Mouse (Mus musculus) kidney, embryonic 15.5 days (tissue): ENCODE measurements around the gene Twf2. TPM values are rescaled to one million over a fixed set of nuclear protein-coding genes. Genes with fewer than 3 reads are reported as not detected.

Experiments
- ATAC-seq: fragments of 200-750 bp; cut with Nextera tagmentation; replicated peaks from 2 replicates; pipeline ENCODE4 v1.8.0; 2017; ENCODE audit warnings: moderate TSS enrichment; ENCODE audit not compliant: low FRiP score
- H3K27ac ChIP-seq: fragments of 300-500 bp; sonication (generic); 2 replicates; pipeline ENCODE4 v1.5.1; 2015; ENCODE audit warnings: mild to moderate bottlenecking, inconsistent platforms
- H3K27me3 ChIP-seq: fragments of 300-500 bp; sonication (generic); 2 replicates; pipeline ENCODE4 v1.6.1; 2015; ENCODE audit warnings: inconsistent platforms
- H3K36me3 ChIP-seq: fragments of 300-500 bp; sonication (generic); 2 replicates; pipeline ENCODE4 v1.6.1; 2015; ENCODE audit warnings: inconsistent platforms
- H3K4me1 ChIP-seq: fragments of 300-500 bp; sonication (generic); 2 replicates; pipeline ENCODE4 v1.6.1; 2015; ENCODE audit warnings: inconsistent platforms
- H3K4me2 ChIP-seq: fragments of 300-500 bp; sonication (generic); 2 replicates; pipeline ENCODE4 v1.6.1; 2015; ENCODE audit warnings: moderate library complexity, mild to moderate bottlenecking, inconsistent platforms
- H3K4me3 ChIP-seq: fragments of 300-500 bp; sonication (generic); replicated peaks from 2 replicates; pipeline ENCODE4 v1.5.1; 2015; ENCODE audit warnings: mild to moderate bottlenecking, inconsistent platforms
- H3K9ac ChIP-seq: fragments of 300-500 bp; sonication (generic); 2 replicates; pipeline ENCODE4 v1.6.1; 2015; ENCODE audit warnings: mild to moderate bottlenecking, inconsistent platforms
- H3K9me3 ChIP-seq: fragments of 300-500 bp; sonication (generic); replicated peaks from 2 replicates; pipeline ENCODE4 v1.6.1; 2016; ENCODE audit warnings: inconsistent platforms
- WGBS: fragments of 180-500 bp; shearing (Covaris S2); methylation state at CpG from one replicate; pipeline ENCODE4 v1.1.7; 2015; ENCODE audit warnings: mixed read lengths; 5-methylcytosine and 5-hydroxymethylcytosine counted together
- polyA plus RNA-seq: library from polyadenylated mRNA; unstranded; fragments of >200 nt; fragmentation: Nextera tagmentation; extraction: Ambion mirVana; gene quantifications from 2 replicates; pipeline ENCODE4 v1.2.1, GENCODE M21; 2015

Gene Twf2
- polyA plus RNA-seq, 1 experiment from 2014 or later: 73.4 TPM

DNA sequence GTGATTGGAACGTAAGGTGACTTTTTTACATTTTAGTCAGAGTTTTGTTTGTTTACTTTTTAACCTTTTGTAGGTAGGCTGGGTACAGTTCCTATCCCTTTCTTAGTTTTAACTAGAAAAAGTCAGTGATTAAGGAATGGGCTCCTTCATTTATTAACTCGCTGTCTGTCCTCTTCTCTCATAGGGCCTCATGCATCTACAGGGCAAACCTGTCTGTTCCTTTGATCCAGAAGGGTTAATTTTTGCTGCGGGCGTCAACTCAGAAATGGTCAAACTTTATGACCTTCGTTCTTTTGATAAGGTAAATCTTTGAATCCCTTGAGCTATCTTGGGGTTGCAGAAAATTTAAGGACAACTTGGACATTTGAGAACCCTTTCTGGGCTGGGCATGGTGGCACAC lies 18.9 kb upstream of the Twf2 start:
- no peaks in the 10 kb centered on the region for H3K4me1 ChIP-seq
- H3K9ac ChIP-seq: no peak overlapping the region
- ATAC-seq: no peak
- H3K27me3 ChIP-seq: no peaks in the 10 kb centered on the region
- no peaks in the 10 kb centered on the region for H3K9me3 ChIP-seq
- 0 out of 2 replicates have a peak overlapping the region, but pooled peaks have one; percentile 13 for H3K27ac ChIP-seq
- 88% methylated on average over 5 of the region's 5 CpGs for WGBS
- no peak overlapping the region for H3K4me3 ChIP-seq
- H3K4me2 ChIP-seq: no peak overlapping the region
- H3K36me3 ChIP-seq: peaks cover 100% of the 10 kb centered on the region

DNA sequence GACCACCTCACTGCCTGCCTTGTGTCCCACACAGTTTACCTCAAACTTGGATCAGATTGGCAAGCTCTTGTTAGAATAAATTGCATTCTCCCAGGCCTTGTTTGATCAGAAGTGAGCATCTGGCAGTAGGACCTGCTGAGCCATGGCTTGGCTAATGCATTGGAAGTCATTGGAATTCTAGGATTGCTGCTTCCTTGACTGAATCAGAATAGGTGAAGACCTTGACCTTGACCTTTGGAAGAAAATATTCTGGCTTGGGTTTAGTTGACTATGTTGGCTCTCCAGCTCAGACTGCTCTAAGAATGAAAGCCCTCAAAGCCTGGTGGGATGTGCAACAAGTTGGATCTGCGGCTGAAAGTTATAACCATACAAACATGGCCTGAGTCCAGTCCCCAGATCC lies 11.6 kb upstream of the Twf2 start:
- no peak for ATAC-seq
- Histone ChIP-seq H3K4me1 (0 out of 2 replicates have a peak, but pooled peaks cover 4% of the 10 kb centered on the region), H3K27me3 (no peaks in the 10 kb centered on the region), H3K27ac (no peak overlapping the region), H3K4me2 (no peak overlapping the region), H3K4me3 (no peak overlapping the region), H3K9me3 (no peaks in the 10 kb centered on the region), H3K9ac (no peak overlapping the region), H3K36me3 (peaks cover 96% of the 10 kb centered on the region)
- 90% methylated on average over 1 of the region's 1 CpGs for WGBS

DNA sequence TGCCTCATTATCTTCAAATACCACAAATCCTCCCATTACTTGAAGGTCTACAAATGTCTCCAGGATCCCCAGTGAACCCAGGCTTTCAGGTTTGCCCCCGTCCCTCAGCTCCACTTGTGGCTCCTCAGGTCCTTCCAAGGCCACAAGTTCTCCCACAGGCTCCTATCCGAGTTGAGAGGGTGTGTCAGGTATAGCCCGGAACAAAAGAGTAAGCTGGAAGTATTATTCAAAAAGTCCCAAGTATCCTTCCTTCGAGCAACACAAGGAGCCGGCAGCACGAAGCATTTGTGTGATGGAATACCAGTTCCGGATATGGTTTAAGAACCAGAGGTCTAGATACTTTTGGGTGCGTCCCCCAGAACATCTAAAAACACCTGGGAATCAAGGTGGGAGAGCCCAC lies 10.9 kb upstream of the Twf2 start:
- Histone ChIP-seq H3K9ac (no peak overlapping the region), H3K4me3 (no peak overlapping the region), H3K4me2 (no peak overlapping the region), H3K9me3 (no peaks in the 10 kb centered on the region), H3K4me1 (0 out of 2 replicates have a peak, but pooled peaks cover 4% of the 10 kb centered on the region), H3K27ac (no peak overlapping the region), H3K36me3 (peaks cover 96% of the 10 kb centered on the region), H3K27me3 (no peaks in the 10 kb centered on the region)
- WGBS: 88% methylated on average over 8 of the region's 8 CpGs
- ATAC-seq: no peak

DNA sequence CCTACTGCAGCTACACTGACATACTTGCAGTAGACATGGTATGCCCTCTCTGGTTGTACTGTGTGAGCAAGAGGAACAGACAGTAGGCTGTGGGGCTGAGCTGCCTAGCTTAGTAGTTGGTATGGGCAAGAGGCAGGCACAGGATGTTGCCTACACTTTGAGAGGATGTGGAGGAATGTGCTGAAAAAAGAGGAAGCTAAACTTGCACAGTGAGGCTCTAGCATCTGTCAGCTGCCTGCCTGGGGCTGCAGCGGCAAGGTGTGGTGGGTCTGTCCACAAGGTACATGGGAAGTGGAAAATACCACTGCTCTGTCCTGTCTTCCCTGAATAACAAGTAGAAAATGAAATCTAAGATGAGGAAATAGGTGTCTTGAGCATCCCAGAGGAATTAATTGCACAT lies 9.9 kb upstream of the Twf2 start:
- no peak overlapping the region for H3K4me2 ChIP-seq
- H3K4me1 ChIP-seq: peaks cover 12% of the 10 kb centered on the region
- H3K27me3 ChIP-seq: no peaks in the 10 kb centered on the region
- H3K9me3 ChIP-seq: no peaks in the 10 kb centered on the region
- H3K36me3 ChIP-seq: peaks cover 92% of the 10 kb centered on the region
- H3K9ac ChIP-seq: no peak overlapping the region
- WGBS: 93% methylated on average over 1 of the region's 1 CpGs
- ATAC-seq: no peak
- H3K27ac ChIP-seq: no peak overlapping the region
- H3K4me3 ChIP-seq: no peak overlapping the region

DNA sequence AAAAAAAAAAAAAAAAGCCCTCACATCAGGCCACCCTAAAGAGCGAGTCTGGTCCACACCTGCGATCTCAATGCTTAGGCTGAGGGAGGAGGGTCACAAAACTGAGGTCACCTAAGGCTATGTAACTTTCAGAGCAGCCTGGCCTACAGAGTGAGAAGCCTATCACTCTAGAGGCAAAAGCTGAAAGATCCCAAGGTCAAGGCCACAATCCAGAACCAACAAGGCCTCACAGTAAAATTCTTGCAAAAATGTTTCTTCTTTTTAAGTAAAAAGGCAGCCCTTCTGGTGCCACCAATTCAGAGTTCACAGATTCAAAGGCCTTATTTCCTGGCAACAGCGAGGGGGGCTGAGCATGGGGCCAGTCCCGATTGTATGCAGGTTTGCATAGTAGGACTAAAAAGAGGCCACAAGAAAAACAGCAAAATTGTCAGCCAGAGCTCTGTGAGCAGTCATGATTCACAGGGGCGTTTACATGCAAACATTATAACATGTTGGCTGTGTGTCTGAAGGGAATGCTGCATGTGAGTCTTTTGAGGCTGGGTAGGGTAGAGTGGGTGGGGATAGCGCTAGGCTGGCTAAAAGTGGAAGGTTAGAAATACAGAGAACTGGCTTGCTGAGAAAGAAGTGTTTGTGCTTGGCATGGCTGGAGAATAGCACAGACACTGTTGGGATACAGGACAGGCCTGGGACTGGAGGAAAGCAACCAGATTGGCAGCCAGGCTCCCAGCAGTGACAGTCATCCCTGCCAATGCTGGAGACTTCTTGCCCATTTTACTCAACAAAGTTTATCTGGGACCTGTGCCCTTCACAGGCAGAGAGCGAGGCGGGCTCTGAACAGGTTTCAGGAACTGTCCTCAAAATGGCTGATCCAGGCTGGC lies 8.7 kb upstream of the Twf2 start:
- H3K9ac ChIP-seq: no peak overlapping the region
- no peaks in the 10 kb centered on the region for H3K27me3 ChIP-seq
- WGBS: 90% methylated on average over 8 of the region's 8 CpGs
- peaks cover 80% of the 10 kb centered on the region for H3K36me3 ChIP-seq
- H3K4me2 ChIP-seq: no peak overlapping the region
- no peak overlapping the region for H3K27ac ChIP-seq
- H3K4me3 ChIP-seq: no peak overlapping the region
- H3K9me3 ChIP-seq: no peaks in the 10 kb centered on the region
- peaks cover 20% of the 10 kb centered on the region for H3K4me1 ChIP-seq
- ATAC-seq: no peak

DNA sequence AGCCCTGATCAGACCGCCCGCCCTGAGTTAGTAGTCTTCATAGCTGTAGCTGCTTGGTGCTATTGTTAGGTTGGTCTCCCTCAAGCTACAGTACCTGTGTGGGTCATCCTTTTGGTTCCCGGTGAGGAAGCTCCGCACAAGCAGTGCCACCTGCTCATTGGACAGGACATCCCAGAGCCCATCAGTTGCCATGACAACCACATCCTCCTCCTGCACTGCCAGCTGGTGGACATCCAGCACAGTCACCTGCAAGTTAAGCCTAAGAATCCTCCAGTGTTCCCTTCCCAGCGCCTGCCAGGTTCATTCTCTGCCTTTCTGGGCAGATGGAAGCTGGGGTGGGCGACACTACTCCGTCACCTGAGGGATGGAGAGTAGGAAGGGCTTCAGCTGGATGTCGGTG lies 7.2 kb upstream of the Twf2 start:
- Histone ChIP-seq H3K36me3 (peaks cover 65% of the 10 kb centered on the region), H3K9me3 (no peaks in the 10 kb centered on the region), H3K4me3 (no peak overlapping the region), H3K27ac (no peak overlapping the region), H3K4me1 (peaks cover 31% of the 10 kb centered on the region), H3K4me2 (no peak overlapping the region), H3K27me3 (no peaks in the 10 kb centered on the region), H3K9ac (no peak overlapping the region)
- no peak for ATAC-seq
- WGBS: 90% methylated on average over 8 of the region's 8 CpGs

DNA sequence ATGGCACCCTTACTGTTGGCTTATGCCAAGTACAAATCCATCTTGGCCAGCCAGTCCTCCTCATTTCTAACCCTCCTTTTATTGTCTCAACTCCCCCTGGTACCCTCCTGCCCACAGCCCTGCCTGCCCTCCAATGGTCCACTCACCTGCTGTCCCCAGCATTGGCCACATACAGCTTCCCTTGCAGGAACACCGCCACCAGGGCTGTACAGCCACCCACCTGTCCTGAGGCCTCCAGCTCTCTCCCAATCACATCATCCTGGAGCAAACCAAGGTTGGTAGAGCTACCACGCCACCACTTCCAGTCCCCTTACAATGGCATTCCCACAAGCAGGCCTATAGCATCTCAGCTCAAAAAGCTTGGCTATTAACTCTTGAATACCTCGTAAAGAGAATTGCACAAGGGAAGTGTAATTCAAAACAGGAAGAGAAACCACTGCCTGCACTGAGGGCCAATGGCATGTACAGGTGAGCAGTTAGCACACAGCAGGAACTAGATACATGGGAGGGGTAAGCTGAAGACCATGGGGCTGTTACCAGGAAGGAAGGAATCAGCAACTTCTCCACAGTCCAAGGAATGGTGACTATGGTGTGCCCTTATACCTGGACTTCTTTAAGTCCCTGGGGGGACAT lies 5.7 kb upstream of the Twf2 start:
- ATAC-seq: no peak
- H3K27ac ChIP-seq: no peak overlapping the region
- 0 out of 2 replicates have a peak overlapping the region, but pooled peaks have one; percentile 10 for H3K9ac ChIP-seq
- no peaks in the 10 kb centered on the region for H3K9me3 ChIP-seq
- peaks cover 51% of the 10 kb centered on the region for H3K36me3 ChIP-seq
- H3K27me3 ChIP-seq: no peaks in the 10 kb centered on the region
- H3K4me1 ChIP-seq: peaks cover 32% of the 10 kb centered on the region
- H3K4me2 ChIP-seq: peak overlapping the region; percentile 73; the same call in 1 of the 2 replicates
- H3K4me3 ChIP-seq: 0 out of 2 replicates have a peak overlapping the region, but pooled peaks have one; percentile 74
- WGBS: 78% methylated on average over 3 of the region's 3 CpGs

DNA sequence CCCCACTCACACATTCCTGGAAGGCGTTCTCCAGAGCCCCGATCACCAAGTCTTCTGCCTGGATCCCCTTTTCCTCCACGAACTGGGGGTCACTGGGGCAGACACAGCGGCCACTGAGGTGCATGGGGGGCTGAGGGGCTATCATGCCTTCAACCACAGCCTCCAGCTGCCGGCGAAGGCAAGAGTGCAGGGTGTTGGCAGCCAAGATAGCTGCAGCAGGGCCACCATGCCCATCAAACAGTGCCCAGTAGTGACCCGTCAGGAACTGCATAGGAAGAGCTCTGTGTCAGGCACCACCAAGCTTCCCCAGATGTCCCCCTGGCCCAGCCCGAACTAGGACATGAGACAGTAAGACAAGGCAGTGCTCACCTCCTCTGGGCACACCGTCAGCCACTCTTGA lies 5.2 kb upstream of the Twf2 start:
- peak overlapping the region; percentile 74 for H3K4me3 ChIP-seq

DNA sequence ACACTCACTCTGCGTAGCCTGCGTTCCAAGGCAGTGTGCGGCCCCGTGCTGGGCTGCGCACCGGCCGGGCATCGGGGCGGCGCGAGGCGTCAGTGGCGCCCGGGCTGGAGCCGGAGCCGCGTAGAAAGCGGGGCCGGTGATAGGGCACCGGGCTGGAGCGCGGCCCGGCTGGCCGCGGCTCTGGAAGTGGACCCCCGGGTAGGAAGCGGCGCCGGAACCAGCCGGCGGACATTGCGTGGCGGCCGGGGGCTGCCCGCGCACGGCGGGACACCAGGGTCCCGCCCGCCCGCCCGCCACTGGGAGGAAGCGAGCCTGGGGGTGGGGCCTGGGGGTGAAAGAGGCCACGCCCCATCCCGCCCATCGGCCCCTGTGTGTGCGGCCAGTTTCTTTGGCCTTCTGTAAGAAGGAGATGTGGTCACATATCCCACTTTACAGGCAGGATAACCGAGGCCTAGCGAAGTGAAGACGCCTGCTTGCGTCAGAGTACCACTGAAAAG lies 3.9 kb upstream of the Twf2 start:
- Histone ChIP-seq H3K27me3 (no peaks in the 10 kb centered on the region), H3K9ac (peak overlapping the region; percentile 68), H3K4me2 (peak overlapping the region; percentile 73), H3K4me3 (peak overlapping the region; percentile 74), H3K4me1 (peaks cover 42% of the 10 kb centered on the region), H3K36me3 (peaks cover 35% of the 10 kb centered on the region), H3K9me3 (no peaks in the 10 kb centered on the region), H3K27ac (peak overlapping the region; percentile 58)
- ATAC-seq: peak; percentile 59
- under 1% methylated on average over 51 of the region's 51 CpGs for WGBS

More for the DNA sequence above, 5.2 kb upstream of the Twf2 start:
- Histone ChIP-seq H3K27me3 (no peaks in the 10 kb centered on the region), H3K4me2 (peak overlapping the region; percentile 73), H3K27ac (no peak overlapping the region), H3K4me1 (peaks cover 33% of the 10 kb centered on the region), H3K9me3 (no peaks in the 10 kb centered on the region), H3K36me3 (peaks cover 46% of the 10 kb centered on the region), H3K9ac (0 out of 2 replicates have a peak overlapping the region, but pooled peaks have one; percentile 10)
- no peak for ATAC-seq
- 90% methylated on average over 9 of the region's 9 CpGs for WGBS

DNA sequence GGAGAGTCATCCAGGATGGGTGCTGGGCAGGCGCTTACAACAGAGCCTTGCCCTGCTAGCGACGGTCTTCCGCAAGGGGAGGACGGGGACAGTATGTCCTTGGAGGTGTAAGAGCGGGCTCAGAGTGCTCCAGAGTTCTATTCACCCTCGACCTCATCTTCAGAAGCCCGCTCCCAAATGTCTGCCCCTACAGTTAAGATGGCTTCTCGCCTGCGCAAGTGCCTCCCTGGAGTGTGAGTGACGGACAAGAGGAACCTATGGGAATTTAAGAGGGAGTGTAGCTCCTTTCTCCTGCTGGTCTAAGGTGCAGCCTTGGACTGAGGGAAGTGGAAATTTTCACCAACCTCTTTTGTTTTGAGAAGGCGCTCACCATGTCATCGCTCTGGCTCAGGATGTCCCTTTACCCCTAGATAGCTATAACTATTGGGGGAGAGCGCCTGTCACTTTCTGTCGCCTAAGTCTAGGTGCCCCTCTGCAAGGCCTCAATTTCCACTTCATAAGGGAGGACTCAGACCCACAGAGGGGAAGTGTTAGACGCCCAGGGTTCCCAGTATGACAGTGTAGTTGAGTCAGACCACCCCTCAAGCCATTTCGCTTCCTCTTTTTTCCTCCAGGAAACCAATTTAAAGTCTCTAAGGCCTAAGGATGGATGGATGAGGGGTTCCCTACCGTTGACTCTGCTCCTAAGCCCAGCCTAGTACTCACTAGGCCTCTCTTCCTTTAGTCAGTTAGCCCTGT lies 3.2 kb upstream of the Twf2 start, which contains the start of gene Ppm1m:
TSS of gene Ppm1m (minus strand) at position 212 of the 738 bp plus-strand sequence.
- Histone ChIP-seq H3K4me2 (peak within 1 kb of the TSS; percentile 73), H3K27ac (peak within 1 kb of the TSS; percentile 58), H3K9ac (peak within 1 kb of the TSS; percentile 68), H3K4me1 (peaks cover 48% of the 10 kb centered on the region), H3K36me3 (peaks cover 28% of the 10 kb centered on the region), H3K27me3 (no peaks in the 10 kb centered on the region), H3K4me3 (peak within 1 kb of the TSS; percentile 74), H3K9me3 (no peaks in the 10 kb centered on the region)
- ATAC-seq: peak; percentile 5
- WGBS: 44% methylated on average over 18 of the region's 18 CpGs

DNA sequence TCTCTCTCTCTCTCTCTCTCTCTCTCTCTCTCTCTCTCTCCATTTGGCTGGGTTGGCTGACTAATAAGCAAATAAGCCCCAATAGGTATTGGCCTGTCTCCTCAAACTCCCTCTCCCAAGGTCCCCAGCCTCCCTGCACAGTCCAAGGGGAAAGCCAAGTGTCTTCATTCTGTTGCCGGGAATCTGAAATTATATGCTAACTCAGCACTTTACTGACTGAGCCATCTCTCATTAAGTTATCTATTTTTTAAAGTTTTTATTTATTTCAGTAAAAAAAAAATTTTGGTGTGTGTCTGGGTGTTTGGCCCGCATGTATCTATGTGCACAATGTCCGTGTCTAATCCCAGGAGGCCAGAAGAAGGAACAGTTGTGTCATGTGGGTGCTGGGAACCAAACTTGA lies 1.0 kb upstream of the Twf2 start:
- peaks cover 68% of the 10 kb centered on the region for H3K4me1 ChIP-seq
- H3K4me3 ChIP-seq: peak overlapping the region; percentile 61
- peaks cover 9% of the 10 kb centered on the region; the same call in 1 of the 2 replicates for H3K36me3 ChIP-seq
- H3K27me3 ChIP-seq: no peaks in the 10 kb centered on the region
- no peak overlapping the region for H3K27ac ChIP-seq
- 83% methylated on average over 3 of the region's 3 CpGs for WGBS
- H3K4me2 ChIP-seq: peak overlapping the region; percentile 66; the same call in 1 of the 2 replicates
- ATAC-seq: no peak
- no peaks in the 10 kb centered on the region for H3K9me3 ChIP-seq
- H3K9ac ChIP-seq: no peak overlapping the region
